Mouse (Mus musculus) bone marrow, adult 2 months (tissue): Measurements from ENCODE around the gene Arhgap4.

Source experiments
- CTCF ChIP-seq: fragments of 200-500 bp; IDR thresholded peaks from 2 replicates; pipeline ENCODE4 v1.5.1; 2011; ENCODE audit warnings: low read length, control low read depth; ENCODE audit not compliant: control insufficient read depth, insufficient read depth
- POLR2A ChIP-seq: fragments of 200-500 bp; IDR thresholded peaks from 2 replicates; pipeline ENCODE4 v1.6.1; 2011; ENCODE audit warnings: low read depth, mild to moderate bottlenecking, control low read depth, low read length, borderline replicate concordance; ENCODE audit not compliant: control insufficient read depth

DNA sequence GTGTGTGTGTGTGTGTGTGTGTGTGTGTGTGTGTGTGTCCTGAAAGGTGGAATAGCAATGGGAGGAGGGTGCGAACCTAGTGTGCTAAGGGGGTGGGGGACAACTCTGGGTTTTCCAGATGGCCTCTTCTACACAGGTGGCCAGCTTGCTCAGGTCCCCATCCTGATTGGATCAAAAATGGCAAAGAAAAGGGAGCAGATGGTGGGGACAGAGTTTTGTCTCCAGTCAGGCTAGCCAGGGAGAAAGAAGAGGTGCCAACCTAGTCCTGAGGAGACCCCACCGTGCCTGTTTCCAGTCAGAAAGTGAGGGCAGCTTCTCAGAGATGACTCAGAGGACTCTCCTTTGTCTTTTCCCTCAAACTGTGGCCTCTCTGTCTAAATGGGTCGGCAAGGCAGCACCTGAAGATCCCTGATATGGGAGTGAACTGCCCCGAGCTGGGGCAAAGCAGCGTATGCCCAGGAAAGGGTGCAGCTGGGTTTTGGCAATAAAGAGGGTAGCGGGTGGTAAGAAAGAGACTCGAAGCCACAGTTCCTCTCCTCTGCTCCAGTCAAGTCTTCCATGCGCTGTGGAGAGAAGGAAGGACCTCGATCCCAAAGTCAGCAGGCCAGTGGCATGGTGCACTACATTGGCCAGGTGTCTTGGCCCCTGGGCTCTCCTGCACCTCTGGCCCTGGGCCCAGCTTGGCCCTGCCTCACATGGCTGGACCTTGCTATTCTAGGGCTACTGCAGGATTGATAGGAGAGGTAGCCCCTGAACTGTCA lies 67.2 kb downstream of the Arhgap4 start:
- no peak for TF ChIP-seq CTCF
- TF ChIP-seq POLR2A = no peak
